Mouse (Mus musculus) heart, embryonic 13.5 days (tissue): Measurements from ENCODE around the gene Gpc1. TPM values are rescaled to one million over a fixed set of nuclear protein-coding genes. Genes with fewer than 3 reads are reported as not detected.

Experiments
- ATAC-seq: fragments of 200-750 bp; cut with Nextera tagmentation; 2 replicates; pipeline ENCODE4 v1.8.0; 2017; ENCODE audit warnings: moderate TSS enrichment; ENCODE audit not compliant: insufficient number of reproducible peaks, low FRiP score, low TSS enrichment; ENCODE audit errors: extremely low read depth
- H3K27ac ChIP-seq: fragments of 300-500 bp; sonication (generic); replicated peaks from 2 replicates; pipeline ENCODE4 v1.5.1; 2015; ENCODE audit warnings: moderate library complexity, mild to moderate bottlenecking, inconsistent platforms
- H3K27me3 ChIP-seq: fragments of 300-500 bp; sonication (generic); replicated peaks from 2 replicates; pipeline ENCODE4 v1.6.1; 2015; ENCODE audit warnings: mild to moderate bottlenecking, inconsistent platforms
- H3K36me3 ChIP-seq: fragments of 300-500 bp; sonication (generic); 2 replicates; pipeline ENCODE4 v1.6.1; 2015; ENCODE audit warnings: mild to moderate bottlenecking, inconsistent platforms
- H3K4me1 ChIP-seq: fragments of 300-500 bp; sonication (generic); 2 replicates; pipeline ENCODE4 v1.6.1; 2015; ENCODE audit warnings: inconsistent platforms
- H3K4me2 ChIP-seq: fragments of 300-500 bp; sonication (generic); 2 replicates; pipeline ENCODE4 v1.6.1; 2015; ENCODE audit warnings: inconsistent platforms, mild to moderate bottlenecking, moderate library complexity
- H3K4me3 ChIP-seq: fragments of 300-500 bp; sonication (generic); 2 replicates; pipeline ENCODE4 v1.5.1; 2015; ENCODE audit warnings: moderate library complexity, mild to moderate bottlenecking, inconsistent platforms
- H3K9ac ChIP-seq: fragments of 300-500 bp; sonication (generic); 2 replicates; pipeline ENCODE4 v1.6.1; 2015; ENCODE audit warnings: inconsistent platforms, mild to moderate bottlenecking, moderate library complexity
- H3K9me3 ChIP-seq: fragments of 300-500 bp; sonication (generic); 2 replicates; pipeline ENCODE4 v1.6.1; 2016; ENCODE audit warnings: inconsistent platforms
- WGBS: fragments of 180-500 bp; shearing (Covaris S2); methylation state at CpG from one replicate; pipeline ENCODE4 v1.1.7; 2015; ENCODE audit warnings: mixed read lengths; 5-methylcytosine and 5-hydroxymethylcytosine counted together
- polyA plus RNA-seq: library from polyadenylated mRNA; unstranded; fragments of >200 nt; fragmentation: Nextera tagmentation; extraction: Ambion mirVana; gene quantifications from 2 replicates; pipeline ENCODE4 v1.2.1, GENCODE M21; 2015

Gene Gpc1
- polyA plus RNA-seq, 1 experiment from 2014 or later: 53.1 TPM

- H3K4me1 ChIP-seq: no peaks in the 10 kb centered on the region
- H3K9ac ChIP-seq: no peak overlapping the region
- no peak overlapping the region for H3K27ac ChIP-seq
- H3K27me3 ChIP-seq: peaks cover 7% of the 10 kb centered on the region; the same call in 1 of the 2 replicates
- H3K4me2 ChIP-seq: no peak overlapping the region
- H3K4me3 ChIP-seq: no peak overlapping the region
- ATAC-seq: no peak
- 75% methylated on average over 4 of the region's 4 CpGs for WGBS
- H3K36me3 ChIP-seq: peaks cover 17% of the 10 kb centered on the region
- H3K9me3 ChIP-seq: no peaks in the 10 kb centered on the region
These were observed 31.8 kb downstream of the Gpc1 start for GRCm38 (mm10) chr1:92863268-92863667.

DNA sequence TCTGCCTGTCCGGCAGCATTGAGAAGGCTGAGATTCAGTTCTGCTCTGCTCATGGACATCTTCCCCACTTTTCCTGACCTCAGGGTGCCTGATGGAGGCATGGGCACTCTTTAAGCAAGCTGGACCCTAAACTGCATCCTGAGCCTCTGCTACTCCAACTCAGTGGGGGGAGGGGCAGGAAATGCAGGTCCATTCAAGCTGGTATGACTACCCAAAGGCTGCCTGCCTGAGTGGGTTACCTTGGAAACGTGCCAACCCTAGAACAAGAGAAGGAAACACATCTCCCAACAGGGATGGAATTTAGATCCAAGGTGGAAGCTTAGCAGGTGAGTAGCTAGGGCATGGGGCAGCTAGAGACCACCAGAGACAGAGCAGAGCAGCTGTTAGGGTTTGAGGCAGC lies 34.7 kb downstream of the Gpc1 start:
- Histone ChIP-seq H3K9me3 (no peaks in the 10 kb centered on the region), H3K4me2 (no peak overlapping the region), H3K9ac (no peak overlapping the region), H3K4me3 (no peak overlapping the region), H3K36me3 (no peaks in the 10 kb centered on the region), H3K4me1 (no peaks in the 10 kb centered on the region), H3K27ac (no peak overlapping the region), H3K27me3 (peaks cover 7% of the 10 kb centered on the region; the same call in 1 of the 2 replicates)
- WGBS: 65% methylated on average over 2 of the region's 2 CpGs
- ATAC-seq: no peak

DNA sequence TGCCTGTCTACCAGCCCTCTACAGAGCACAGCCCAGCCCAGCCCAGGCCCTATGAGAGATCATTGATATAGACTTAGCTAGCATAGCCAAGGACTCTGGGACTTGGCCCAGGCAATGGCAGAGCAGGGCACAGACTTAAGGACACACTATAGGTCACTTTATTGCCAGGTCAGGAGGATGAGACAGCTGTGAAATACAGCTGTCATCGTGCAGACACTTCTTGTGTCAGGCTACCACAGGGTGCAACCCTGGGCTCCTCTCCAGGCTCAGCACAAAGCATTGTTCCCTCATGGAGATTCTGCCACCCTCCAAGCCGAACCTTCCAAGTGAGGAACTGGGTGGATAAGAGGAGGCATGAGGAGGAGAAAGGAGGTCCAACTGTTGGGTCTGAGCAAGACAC lies 38.5 kb downstream of the Gpc1 start:
- Histone ChIP-seq H3K27ac (no peak overlapping the region), H3K9ac (no peak overlapping the region), H3K9me3 (no peaks in the 10 kb centered on the region), H3K4me3 (no peak overlapping the region), H3K4me1 (no peaks in the 10 kb centered on the region), H3K4me2 (no peak overlapping the region), H3K27me3 (peaks cover 11% of the 10 kb centered on the region; the same call in 1 of the 2 replicates), H3K36me3 (no peaks in the 10 kb centered on the region)
- no peak for ATAC-seq
- WGBS: 68% methylated on average over 2 of the region's 2 CpGs

DNA sequence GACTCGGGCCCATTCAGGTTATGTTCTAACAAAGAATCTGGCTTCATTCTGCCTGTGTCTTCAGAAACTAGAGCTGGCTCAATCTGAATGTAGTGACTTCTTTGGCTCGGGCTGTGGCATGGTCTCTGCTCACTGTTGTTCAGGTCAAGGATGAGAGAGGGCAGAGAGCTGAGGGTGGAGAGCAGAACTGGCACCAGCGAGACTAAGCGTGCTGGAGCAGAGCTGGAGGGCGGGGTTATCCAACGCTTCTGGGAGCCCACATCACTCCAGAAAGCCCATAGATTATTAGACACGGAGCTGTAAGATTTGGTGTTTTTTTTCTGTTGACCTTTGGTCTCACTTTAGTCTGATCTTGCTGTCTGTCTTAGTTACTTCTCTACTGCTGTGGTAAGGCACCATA lies 41.2 kb downstream of the Gpc1 start:
- Histone ChIP-seq H3K4me2 (no peak overlapping the region), H3K36me3 (no peaks in the 10 kb centered on the region), H3K27ac (no peak overlapping the region), H3K9me3 (no peaks in the 10 kb centered on the region), H3K27me3 (peaks cover 32% of the 10 kb centered on the region; the same call in 1 of the 2 replicates), H3K4me3 (no peak overlapping the region), H3K4me1 (no peaks in the 10 kb centered on the region), H3K9ac (no peak overlapping the region)
- WGBS: 72% methylated on average over 7 of the region's 7 CpGs
- no peak for ATAC-seq

DNA sequence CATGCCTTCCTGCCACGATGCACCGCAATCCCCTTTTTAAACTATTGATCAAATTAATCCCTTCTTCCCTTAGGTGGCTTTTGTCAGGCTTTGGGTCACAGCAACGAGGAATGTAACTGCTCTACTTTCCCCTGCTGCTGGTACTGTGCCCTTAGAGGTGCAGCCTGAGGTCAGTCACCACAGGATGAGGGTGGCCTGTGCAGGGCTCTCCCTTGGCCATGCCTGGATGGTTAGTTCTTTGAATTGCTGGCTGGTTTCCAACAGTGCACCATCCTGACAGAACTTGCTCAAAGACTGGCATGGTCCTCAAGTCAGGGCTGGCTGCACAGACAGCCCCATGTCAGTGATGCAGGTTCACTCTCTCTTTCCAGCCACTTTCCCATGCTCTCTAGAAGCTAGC lies 42.6 kb downstream of the Gpc1 start:
- H3K36me3 ChIP-seq: no peaks in the 10 kb centered on the region
- H3K9me3 ChIP-seq: no peaks in the 10 kb centered on the region
- no peak overlapping the region for H3K4me2 ChIP-seq
- no peak for ATAC-seq
- H3K27me3 ChIP-seq: peaks cover 39% of the 10 kb centered on the region; the same call in 1 of the 2 replicates
- H3K4me1 ChIP-seq: no peaks in the 10 kb centered on the region
- H3K4me3 ChIP-seq: no peak overlapping the region
- 74% methylated on average over 3 of the region's 3 CpGs for WGBS
- no peak overlapping the region for H3K9ac ChIP-seq
- no peak overlapping the region for H3K27ac ChIP-seq

DNA sequence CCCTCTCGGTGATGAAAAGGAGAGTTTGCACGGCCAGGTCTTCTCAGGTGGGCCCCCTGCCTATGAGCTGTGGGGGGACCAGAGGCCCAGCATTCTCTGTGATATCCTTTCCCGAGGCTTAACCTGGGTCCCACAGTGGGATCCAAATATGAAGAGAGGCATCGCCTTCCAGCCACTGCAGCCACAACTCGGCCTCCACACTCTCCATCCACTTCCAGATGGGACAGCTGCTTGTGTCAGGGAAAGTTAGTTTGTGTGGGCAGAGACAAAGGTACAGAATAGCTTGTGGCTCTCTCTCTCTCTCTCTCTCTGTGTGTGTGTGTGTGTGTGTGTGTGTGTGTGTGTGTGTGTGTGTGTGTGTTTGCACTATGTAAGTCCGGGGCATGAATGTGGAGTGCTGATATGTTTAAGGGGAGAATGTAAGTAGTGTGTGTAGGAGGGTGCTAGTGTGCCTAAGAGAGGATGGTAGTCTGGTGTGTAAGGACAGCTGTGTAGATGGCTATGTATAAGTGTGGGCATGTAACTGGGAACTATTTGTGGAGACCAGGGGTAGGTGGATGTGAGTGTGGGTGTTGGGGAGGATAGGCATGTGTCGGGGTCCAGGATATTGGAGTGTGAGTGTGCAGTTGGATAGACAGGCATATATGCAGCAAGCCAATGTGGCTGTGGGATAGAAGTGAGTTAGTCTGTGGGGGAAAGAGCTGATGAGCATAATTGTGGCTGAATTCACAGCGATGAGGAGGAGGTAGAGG lies 44.1 kb downstream of the Gpc1 start:
- no peaks in the 10 kb centered on the region for H3K4me1 ChIP-seq
- no peak overlapping the region for H3K4me2 ChIP-seq
- no peak for ATAC-seq
- no peak overlapping the region for H3K27ac ChIP-seq
- 70% methylated on average over 8 of the region's 8 CpGs for WGBS
- H3K9me3 ChIP-seq: no peaks in the 10 kb centered on the region
- H3K36me3 ChIP-seq: no peaks in the 10 kb centered on the region
- H3K27me3 ChIP-seq: peaks cover 39% of the 10 kb centered on the region; the same call in 1 of the 2 replicates
- H3K4me3 ChIP-seq: no peak overlapping the region
- H3K9ac ChIP-seq: no peak overlapping the region

GRCm38 (mm10) chr1:92877431-92877978 lies 46.1 kb downstream of the Gpc1 start:
- Histone ChIP-seq H3K4me2 (no peak overlapping the region), H3K4me1 (peaks cover 5% of the 10 kb centered on the region), H3K36me3 (no peaks in the 10 kb centered on the region), H3K27ac (no peak overlapping the region), H3K9me3 (no peaks in the 10 kb centered on the region), H3K4me3 (no peak overlapping the region), H3K9ac (no peak overlapping the region), H3K27me3 (peaks cover 45% of the 10 kb centered on the region; the same call in 1 of the 2 replicates)
- no peak for ATAC-seq
- 54% methylated on average over 12 of the region's 12 CpGs for WGBS

- no peak for ATAC-seq
- H3K27ac ChIP-seq: no peak overlapping the region
- peaks cover 45% of the 10 kb centered on the region; the same call in 1 of the 2 replicates for H3K27me3 ChIP-seq
- H3K9me3 ChIP-seq: no peaks in the 10 kb centered on the region
- H3K9ac ChIP-seq: no peak overlapping the region
- H3K36me3 ChIP-seq: no peaks in the 10 kb centered on the region
- H3K4me1 ChIP-seq: peaks cover 7% of the 10 kb centered on the region
- H3K4me3 ChIP-seq: no peak overlapping the region
- 69% methylated on average over 13 of the region's 13 CpGs for WGBS
- no peak overlapping the region for H3K4me2 ChIP-seq
These were observed 46.8 kb downstream of the Gpc1 start for GRCm38 (mm10) chr1:92878066-92878741.

- Histone ChIP-seq H3K27ac (no peak overlapping the region), H3K4me2 (no peak overlapping the region), H3K4me3 (no peak overlapping the region), H3K9me3 (no peaks in the 10 kb centered on the region), H3K27me3 (peaks cover 47% of the 10 kb centered on the region), H3K4me1 (peaks cover 7% of the 10 kb centered on the region), H3K9ac (no peak overlapping the region), H3K36me3 (no peaks in the 10 kb centered on the region)
- 76% methylated on average over 12 of the region's 12 CpGs for WGBS
- ATAC-seq: no peak
These were observed 47.8 kb downstream of the Gpc1 start for GRCm38 (mm10) chr1:92879266-92879665.

DNA sequence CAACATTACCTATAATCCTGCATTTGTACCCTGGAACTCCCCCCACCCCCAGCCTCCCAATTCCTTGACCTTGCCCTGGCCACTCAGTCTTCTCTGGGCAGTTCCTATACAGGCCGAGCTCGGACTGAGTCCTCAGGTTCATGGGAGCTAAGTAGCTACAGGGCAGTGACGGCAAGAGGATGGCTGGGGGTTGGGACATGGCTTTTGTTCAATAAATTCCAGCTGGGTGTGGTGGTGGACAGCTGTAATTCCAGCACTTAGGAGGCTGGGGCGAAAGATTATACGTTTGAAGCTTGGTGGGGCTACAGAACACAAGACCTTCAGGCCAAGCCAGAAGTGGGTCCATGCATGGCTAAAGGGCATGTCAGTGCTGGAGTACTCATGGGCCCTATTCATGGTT lies 48.7 kb downstream of the Gpc1 start:
- no peaks in the 10 kb centered on the region for H3K36me3 ChIP-seq
- peaks cover 7% of the 10 kb centered on the region for H3K4me1 ChIP-seq
- no peak for ATAC-seq
- no peak overlapping the region for H3K27ac ChIP-seq
- no peak overlapping the region for H3K4me2 ChIP-seq
- no peak overlapping the region for H3K9ac ChIP-seq
- peaks cover 53% of the 10 kb centered on the region for H3K27me3 ChIP-seq
- 80% methylated on average over 5 of the region's 5 CpGs for WGBS
- no peaks in the 10 kb centered on the region for H3K9me3 ChIP-seq
- H3K4me3 ChIP-seq: no peak overlapping the region

GRCm38 (mm10) chr1:92881982-92882381 lies 50.5 kb downstream of the Gpc1 start:
- 79% methylated on average over 6 of the region's 6 CpGs for WGBS

More at GRCm38 (mm10) chr1:92881982-92882381, 50.5 kb downstream of the Gpc1 start:
- Histone ChIP-seq H3K27me3 (peaks cover 46% of the 10 kb centered on the region), H3K9ac (no peak overlapping the region), H3K36me3 (no peaks in the 10 kb centered on the region), H3K4me1 (peaks cover 7% of the 10 kb centered on the region), H3K4me2 (no peak overlapping the region), H3K27ac (no peak overlapping the region), H3K4me3 (no peak overlapping the region), H3K9me3 (no peaks in the 10 kb centered on the region)
- no peak for ATAC-seq
